ENCODE assay signal across 21 mouse cellular contexts in the genomic region with DNA sequence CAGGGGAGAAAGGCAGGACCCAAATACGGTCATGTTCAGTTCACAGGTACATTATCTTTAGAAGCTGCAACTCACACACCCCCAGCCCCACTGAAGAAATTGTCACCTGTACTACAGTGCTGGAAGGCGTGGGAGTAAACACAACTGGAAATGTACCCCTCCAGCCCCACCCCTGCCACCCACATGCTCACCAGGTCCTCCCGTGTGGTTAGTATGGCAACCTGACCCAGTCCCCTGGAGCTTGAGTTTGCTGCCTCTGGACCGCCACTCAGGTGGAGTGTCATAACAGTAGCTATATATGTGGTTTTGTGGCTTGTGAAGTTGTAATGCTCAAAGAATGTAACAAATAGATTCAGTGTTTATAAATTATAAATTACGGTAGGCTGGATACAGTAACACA.
DNase-seq lines count a peak whose midpoint lies in the region; ATAC-seq and TF ChIP-seq lines count a peak whose summit lies in the region.
"Had no signal": no experiment of that assay in that cellular context is flagged by ENCODE, and none has a peak within 500 bp of the region (broad histone marks: within the 10 kb centered on the region; RNA-seq: fewer than 3 reads in every experiment).

No protein-coding gene starts in this region.

- H3K79me2 ChIP-seq in myocyte (ENCODE audit: control insufficient read depth, insufficient read depth), result peaks cover 17% of the 10 kb centered on the region

- H3K9ac ChIP-seq in embryonic facial prominence, embryonic 12.5 days, result no peak overlapping the region
- no peak overlapping the region for H3K9ac ChIP-seq in midbrain, embryonic 15.5 days
- H3K9ac ChIP-seq in midbrain, embryonic 13.5 days (replicated peaks), result no peak overlapping the region
- H3K9ac ChIP-seq: liver, embryonic 12.5 days had no signal

- TF ChIP-seq POLR2A in myocyte (IDR thresholded peaks at IDR 0.05; ENCODE audit: insufficient read length, low read depth), result no peak

- DNase-seq in embryonic facial prominence, embryonic 10.5 days (ENCODE audit: low spot score), result no peak
- no peak for DNase-seq in limb, embryonic 10.5 days (ENCODE audit: low spot score)
- DNase-seq in left cerebral cortex, postnatal 14 days (ENCODE audit: low spot score in 2 of 2), result no peak
- no peak for DNase-seq in thymus, adult 18-20 months
- DNase-seq: adrenal gland, adult 2 months; cerebellum, postnatal 14 days; gastrocnemius, postnatal 25 days; heart, adult 2 months; kidney, postnatal 36 days; layer of hippocampus, postnatal 36 days; lung, adult 2 months; right cerebral cortex, postnatal 14 days had no signal

- no peaks in the 10 kb centered on the region for H3K9me3 ChIP-seq in embryonic facial prominence, embryonic 12.5 days
- no peaks in the 10 kb centered on the region for H3K9me3 ChIP-seq in embryonic facial prominence, embryonic 10.5 days
- no peaks in the 10 kb centered on the region for H3K9me3 ChIP-seq in midbrain, embryonic 15.5 days
- H3K9me3 ChIP-seq in midbrain, embryonic 13.5 days, result no peaks in the 10 kb centered on the region
- H3K9me3 ChIP-seq in limb, embryonic 10.5 days (replicated peaks), result no peaks in the 10 kb centered on the region
- H3K9me3 ChIP-seq: liver, embryonic 12.5 days had no signal

- peaks cover 35% of the 10 kb centered on the region for H3K4me1 ChIP-seq in embryonic facial prominence, embryonic 12.5 days
- peaks cover 37% of the 10 kb centered on the region for H3K4me1 ChIP-seq in embryonic facial prominence, embryonic 10.5 days
- H3K4me1 ChIP-seq in midbrain, embryonic 15.5 days, result peaks cover 38% of the 10 kb centered on the region
- peaks cover 43% of the 10 kb centered on the region for H3K4me1 ChIP-seq in midbrain, embryonic 13.5 days (replicated peaks)
- H3K4me1 ChIP-seq in limb, embryonic 10.5 days, result peaks cover 42% of the 10 kb centered on the region

- 82% methylated on average over 5 of the region's 5 CpGs for WGBS in embryonic facial prominence, embryonic 12.5 days
- WGBS in embryonic facial prominence, embryonic 10.5 days, result 87% methylated on average over 5 of the region's 5 CpGs
- 84% methylated on average over 5 of the region's 5 CpGs for WGBS in midbrain, embryonic 15.5 days
- 89% methylated on average over 5 of the region's 5 CpGs for WGBS in midbrain, embryonic 13.5 days
- WGBS in limb, embryonic 10.5 days, result 90% methylated on average over 5 of the region's 5 CpGs

- no peak overlapping the region for H3K4me3 ChIP-seq in embryonic facial prominence, embryonic 12.5 days
- H3K4me3 ChIP-seq in embryonic facial prominence, embryonic 10.5 days, result no peak overlapping the region
- no peak overlapping the region for H3K4me3 ChIP-seq in midbrain, embryonic 15.5 days
- no peak overlapping the region for H3K4me3 ChIP-seq in midbrain, embryonic 13.5 days (replicated peaks)
- no peak overlapping the region for H3K4me3 ChIP-seq in limb, embryonic 10.5 days
- no peak overlapping the region for H3K4me3 ChIP-seq in myocyte
- H3K4me3 ChIP-seq: heart, adult 2 months; liver, embryonic 12.5 days had no signal

- no peak overlapping the region for H3K4me2 ChIP-seq in embryonic facial prominence, embryonic 12.5 days (replicated peaks)
- H3K4me2 ChIP-seq in midbrain, embryonic 15.5 days, result no peak overlapping the region
- no peak overlapping the region for H3K4me2 ChIP-seq in midbrain, embryonic 13.5 days (replicated peaks)
- no peak overlapping the region for H3K4me2 ChIP-seq in myocyte (ENCODE audit: low read depth)
- H3K4me2 ChIP-seq: liver, embryonic 12.5 days had no signal

- no peaks in the 10 kb centered on the region for H3K27me3 ChIP-seq in embryonic facial prominence, embryonic 12.5 days
- no peaks in the 10 kb centered on the region for H3K27me3 ChIP-seq in embryonic facial prominence, embryonic 10.5 days (replicated peaks; ENCODE audit: low read depth, poor library complexity, severe bottlenecking)
- H3K27me3 ChIP-seq in midbrain, embryonic 15.5 days (replicated peaks), result no peaks in the 10 kb centered on the region
- H3K27me3 ChIP-seq in midbrain, embryonic 13.5 days, result no peaks in the 10 kb centered on the region
- H3K27me3 ChIP-seq in limb, embryonic 10.5 days (ENCODE audit: low read depth, poor library complexity, severe bottlenecking), result no peaks in the 10 kb centered on the region
- H3K27me3 ChIP-seq in myocyte (ENCODE audit: control insufficient read depth, insufficient read depth, insufficient read length), result no peaks in the 10 kb centered on the region
- H3K27me3 ChIP-seq: liver, embryonic 12.5 days had no signal

- H3ac ChIP-seq in myocyte (ENCODE audit: control insufficient read depth, insufficient read length), result no peak overlapping the region

- ATAC-seq in embryonic facial prominence, embryonic 12.5 days (ENCODE audit: insufficient number of reproducible peaks, insufficient read depth, low FRiP score, low TSS enrichment), result no peak
- ATAC-seq in midbrain, embryonic 15.5 days (replicated peaks), result no peak
- no peak for ATAC-seq in midbrain, embryonic 13.5 days
- ATAC-seq: forebrain, embryonic 16.5 days; hindbrain, embryonic 16.5 days; intestine, postnatal 0 days; liver, embryonic 12.5 days had no signal

- peaks cover 11% of the 10 kb centered on the region; the same call in 1 of the 2 replicates for H3K36me3 ChIP-seq in embryonic facial prominence, embryonic 12.5 days
- H3K36me3 ChIP-seq in embryonic facial prominence, embryonic 10.5 days (replicated peaks), result peaks cover 34% of the 10 kb centered on the region
- H3K36me3 ChIP-seq in midbrain, embryonic 15.5 days (replicated peaks), result no peaks in the 10 kb centered on the region
- H3K36me3 ChIP-seq in midbrain, embryonic 13.5 days, result peaks cover 38% of the 10 kb centered on the region
- H3K36me3 ChIP-seq in limb, embryonic 10.5 days, result peaks cover 28% of the 10 kb centered on the region
- H3K36me3 ChIP-seq in myocyte (ENCODE audit: control insufficient read depth, insufficient read depth), result peaks cover 11% of the 10 kb centered on the region

- peak overlapping the region; percentile 78; the same call in 1 of the 2 replicates for H3K27ac ChIP-seq in embryonic facial prominence, embryonic 12.5 days
- H3K27ac ChIP-seq in embryonic facial prominence, embryonic 10.5 days (replicated peaks), result no peak overlapping the region
- H3K27ac ChIP-seq in midbrain, embryonic 15.5 days, result 0 out of 2 replicates have a peak overlapping the region, but pooled peaks have one; percentile 12
- H3K27ac ChIP-seq in midbrain, embryonic 13.5 days, result no peak overlapping the region
- peak overlapping the region; percentile 73; the same call in 1 of the 2 replicates for H3K27ac ChIP-seq in limb, embryonic 10.5 days
- H3K27ac ChIP-seq: heart, adult 2 months; liver, embryonic 12.5 days; stomach, postnatal 0 days had no signal

- intact Hi-C loops in left cerebral cortex, postnatal 14 days (cut with DNase I), result no loop called here

TF ChIP-seq in myocyte, 11 proteins besides CTCF, POLR2A, EP300 and RAD21:
- no peak for TF ChIP-seq MAX (IDR thresholded peaks at IDR 0.05; ENCODE audit: low read depth)
- no peak for TF ChIP-seq SRF (IDR thresholded peaks at IDR 0.05; ENCODE audit: control insufficient read depth, insufficient read length, low read depth)
- TF ChIP-seq POLR2AphosphoS2 (IDR thresholded peaks at IDR 0.05; ENCODE audit: insufficient read length, low read depth), result peak; percentile 36

Comparison
In these comparisons a context has a peak if more than half of its experiments do, and no peak if none do; other contexts are left out.
1. H3K27ac ChIP-seq: peak in embryonic facial prominence, embryonic 12.5 days (single experiment), midbrain, embryonic 15.5 days (single experiment) and limb, embryonic 10.5 days (single experiment); none in embryonic facial prominence, embryonic 10.5 days (single experiment) and midbrain, embryonic 13.5 days (single experiment).